Mouse (Mus musculus) testis, postnatal 14 days (tissue): ENCODE data around the gene Lmntd2.
A peak's percentile ranks its signal among the peaks of the same experiment; 100 is the strongest.
"Not testable (repeated sequence)": the region's sequence is repeated elsewhere in the genome, so short reads cannot be mapped to it uniquely, and the experiment has no call there.

Experiments used
- DNase-seq: peaks from one replicate; pipeline ENCODE4 v3.0.0; 2021; ENCODE audit warnings: low spot score

The Lmntd2 gene

DNA sequence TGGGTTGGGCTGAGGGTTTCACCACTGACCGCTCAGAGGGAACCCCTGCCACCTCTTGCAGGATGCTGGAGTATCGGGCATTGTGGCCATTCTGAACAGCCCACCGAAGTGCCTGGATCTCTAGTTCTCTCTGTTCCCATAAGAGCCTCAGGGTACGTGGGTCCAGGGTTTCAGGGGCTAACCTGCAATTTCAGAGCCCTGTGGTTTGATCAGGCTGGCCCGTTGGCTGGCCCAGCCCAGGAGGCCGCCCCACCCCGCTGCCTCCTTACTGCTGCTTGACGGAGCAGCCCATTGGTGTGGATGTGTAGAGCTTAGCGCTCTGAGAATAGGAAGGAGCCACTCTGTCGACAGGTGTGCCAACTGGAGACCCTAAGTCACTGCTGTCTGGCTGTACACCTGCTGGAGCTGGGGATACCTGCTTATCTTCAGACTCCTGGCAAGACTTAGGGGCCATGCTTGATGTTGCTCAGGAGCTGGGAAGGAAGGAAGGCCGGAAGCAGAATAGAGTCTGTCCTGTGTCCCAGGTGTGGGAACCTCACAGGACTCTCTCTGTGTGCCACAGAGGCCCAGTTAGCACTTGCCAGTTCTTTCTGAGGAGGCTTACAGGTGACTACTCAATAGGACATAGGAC is at the start of gene Lmntd2:
TSS of gene Lmntd2 (minus strand) at position 476 of the 631 bp plus-strand sequence.
- peak; percentile 6 for DNase-seq

- DNase-seq = no peak
These were observed 49.8 kb upstream of the Lmntd2 start for GRCm38 (mm10) chr7:141263640-141264039.

GRCm38 (mm10) chr7:141261480-141261879 is 47.6 kb upstream of the Lmntd2 start:
- no peak for DNase-seq

DNA sequence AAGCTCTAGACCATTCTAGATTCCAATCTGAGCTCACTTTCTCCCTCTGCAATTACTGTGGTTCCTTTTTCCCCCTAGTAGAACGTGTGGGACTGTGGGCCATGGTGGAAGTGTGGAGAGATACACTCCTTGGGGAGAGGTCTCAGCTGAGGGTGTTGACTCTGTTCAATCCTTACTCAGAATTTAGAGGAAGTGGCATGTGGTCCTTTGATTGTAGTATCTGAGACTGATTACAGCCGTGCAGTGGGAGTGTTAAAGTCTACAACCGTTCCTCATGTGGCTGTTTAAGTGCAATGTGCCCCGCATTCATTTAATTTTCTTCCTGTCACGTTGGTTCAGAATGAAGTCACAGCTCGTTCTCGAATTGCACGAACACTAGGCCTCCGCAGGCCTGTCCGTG is 42.3 kb upstream of the Lmntd2 start:
- no peak for DNase-seq

DNA sequence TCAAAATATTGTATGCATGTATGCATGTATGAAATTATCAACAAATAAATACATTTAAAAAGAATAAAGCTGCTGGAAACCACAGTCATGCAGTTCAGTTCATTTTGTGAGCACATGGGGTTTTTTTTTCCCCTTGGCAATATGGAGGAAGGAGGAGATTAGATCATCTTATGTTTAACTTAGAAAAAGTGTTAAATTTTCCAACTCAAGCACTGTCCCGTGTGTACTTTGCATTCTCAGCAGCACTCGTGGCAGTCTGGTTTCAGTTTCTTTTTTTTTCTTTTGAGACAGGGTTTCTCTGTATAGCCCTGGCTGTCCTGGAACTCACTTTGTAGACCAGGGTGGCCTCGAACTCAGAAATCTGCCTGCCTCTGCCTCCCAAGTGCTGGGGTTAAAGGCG is 36.6 kb upstream of the Lmntd2 start:
- DNase-seq = not testable (repeated sequence)

DNA sequence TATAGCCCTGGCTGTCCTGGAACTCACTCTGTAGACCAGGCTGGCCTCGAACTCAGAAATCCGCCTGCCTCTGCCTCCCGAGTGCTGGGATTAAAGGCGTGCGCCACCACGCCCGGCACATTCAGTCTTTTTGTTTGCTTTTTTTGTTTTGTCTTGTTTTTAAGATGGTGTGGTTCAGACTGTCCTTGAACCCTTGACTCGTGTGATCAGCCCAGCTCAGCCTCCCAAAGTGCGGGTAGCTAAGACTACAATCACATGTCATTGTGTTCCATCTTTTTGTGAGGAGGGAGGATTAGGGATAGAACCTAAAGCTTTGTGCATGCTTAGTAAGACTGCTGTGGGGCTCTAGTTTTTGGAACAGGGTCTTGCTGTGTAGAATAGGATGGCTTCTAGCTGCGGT is 17.7 kb upstream of the Lmntd2 start:
- no peak for DNase-seq

DNA sequence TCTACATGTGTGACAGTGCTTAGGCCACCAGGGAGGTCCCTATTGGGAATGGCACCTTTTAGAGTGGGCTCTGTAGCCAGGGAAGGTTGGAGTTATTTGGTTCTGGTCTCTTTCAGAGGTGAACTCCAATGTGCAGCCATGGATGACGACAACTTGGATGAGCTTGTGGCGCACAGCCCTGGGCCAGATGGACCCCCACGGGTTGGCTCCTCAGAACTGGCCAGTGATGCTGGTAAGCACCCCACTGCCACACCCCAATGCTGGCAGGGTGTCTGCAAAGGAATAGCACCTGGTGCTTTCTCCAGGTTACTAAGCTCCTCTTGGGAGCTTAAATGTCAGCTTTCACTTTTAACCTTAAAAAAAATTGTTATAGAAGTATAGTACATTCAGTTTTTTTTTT is 17.2 kb upstream of the Lmntd2 start:
- no peak for DNase-seq

- DNase-seq = no peak
These were observed 16.7 kb upstream of the Lmntd2 start for GRCm38 (mm10) chr7:141230570-141230969.

DNA sequence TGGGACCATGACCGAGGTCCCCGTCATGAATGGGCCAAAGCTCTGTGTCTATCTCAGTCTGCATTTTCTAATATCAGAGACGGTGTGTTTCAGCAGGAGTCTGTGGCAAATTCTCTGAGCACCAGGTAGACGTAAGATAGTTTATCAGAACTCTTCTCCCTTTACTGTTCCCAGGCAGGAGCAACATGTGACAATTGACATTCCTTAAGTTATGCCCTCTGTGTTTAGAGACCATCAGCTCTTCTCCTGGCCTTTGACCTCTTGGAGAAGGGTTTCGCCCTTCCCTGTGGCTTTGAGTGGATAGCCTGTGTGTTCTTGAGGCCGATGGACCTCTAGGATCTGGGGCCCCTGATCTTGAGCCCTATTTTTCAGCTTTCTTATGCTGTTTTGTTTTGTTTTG is 15.8 kb upstream of the Lmntd2 start:
- DNase-seq = no peak

DNA sequence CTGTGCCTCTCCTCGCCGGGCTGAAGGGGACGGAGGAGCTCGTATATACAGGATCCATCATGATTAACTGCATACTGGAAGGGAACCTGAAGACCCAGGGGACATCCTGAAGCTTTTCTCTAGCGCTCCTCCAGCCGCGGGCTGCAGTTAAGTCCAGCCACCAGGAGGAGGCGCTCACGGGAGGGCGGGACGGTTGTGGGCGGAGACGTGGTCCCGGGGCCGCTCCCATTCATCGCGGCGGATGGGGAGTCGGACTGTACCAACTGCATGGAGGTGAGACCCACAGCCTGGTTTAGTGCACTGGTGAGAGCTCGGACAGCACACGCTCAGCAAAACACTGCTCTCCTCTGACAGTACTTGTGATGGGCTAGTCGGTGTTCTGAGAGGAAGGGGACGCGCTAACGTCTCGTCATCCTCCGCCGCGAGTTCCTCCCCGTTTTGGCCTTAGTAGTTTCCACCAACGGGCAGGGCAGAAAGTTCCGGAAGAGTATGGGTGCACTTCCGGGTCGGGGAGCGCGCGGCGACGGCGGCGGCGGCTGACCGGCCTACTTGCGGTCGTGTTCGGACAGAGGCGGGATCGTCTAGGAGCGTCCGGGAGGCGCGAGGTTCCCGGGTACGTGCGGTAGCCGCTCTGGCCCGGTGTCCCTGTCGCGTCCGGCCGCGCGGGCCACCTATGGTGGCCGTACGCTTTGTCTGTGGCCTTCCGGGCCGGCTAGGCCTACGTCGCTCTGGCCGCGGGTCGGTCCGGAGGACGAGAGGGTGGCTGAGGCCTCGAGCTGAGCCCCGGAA is 14.6 kb upstream of the Lmntd2 start, which contains the start of gene Phrf1:
TSS of gene Phrf1 (plus strand) at position 506 of the 789 bp plus-strand sequence.
- peak; percentile 91 for DNase-seq

GRCm38 (mm10) chr7:141227796-141228195 is 13.9 kb upstream of the Lmntd2 start:
- DNase-seq = no peak

DNA sequence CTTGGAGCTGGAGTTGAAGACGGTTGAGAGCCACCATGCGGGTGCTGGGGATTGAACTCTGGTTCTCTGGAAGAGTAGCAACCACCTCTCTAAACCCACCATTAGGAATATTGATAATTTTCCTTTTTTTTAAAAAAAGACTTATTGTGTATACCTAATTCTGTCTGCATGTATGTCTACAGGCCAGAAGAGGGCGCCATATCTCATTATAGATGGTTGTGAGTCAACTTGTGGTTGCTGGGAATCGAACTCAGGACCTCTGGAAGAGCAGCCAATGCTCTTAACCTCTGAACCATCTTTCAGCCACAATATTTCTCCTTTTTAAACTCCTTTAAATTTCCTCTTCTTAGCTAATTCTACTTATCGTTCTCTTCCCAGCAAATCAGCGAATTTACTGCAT is 12.7 kb upstream of the Lmntd2 start:
- no peak for DNase-seq

GRCm38 (mm10) chr7:141222696-141223215 is 8.9 kb upstream of the Lmntd2 start:
- DNase-seq = no peak

- no peak for DNase-seq
These were observed 8.2 kb upstream of the Lmntd2 start for GRCm38 (mm10) chr7:141222126-141222467.

GRCm38 (mm10) chr7:141221249-141222125 is 7.6 kb upstream of the Lmntd2 start:
- peak; percentile 94 for DNase-seq

DNA sequence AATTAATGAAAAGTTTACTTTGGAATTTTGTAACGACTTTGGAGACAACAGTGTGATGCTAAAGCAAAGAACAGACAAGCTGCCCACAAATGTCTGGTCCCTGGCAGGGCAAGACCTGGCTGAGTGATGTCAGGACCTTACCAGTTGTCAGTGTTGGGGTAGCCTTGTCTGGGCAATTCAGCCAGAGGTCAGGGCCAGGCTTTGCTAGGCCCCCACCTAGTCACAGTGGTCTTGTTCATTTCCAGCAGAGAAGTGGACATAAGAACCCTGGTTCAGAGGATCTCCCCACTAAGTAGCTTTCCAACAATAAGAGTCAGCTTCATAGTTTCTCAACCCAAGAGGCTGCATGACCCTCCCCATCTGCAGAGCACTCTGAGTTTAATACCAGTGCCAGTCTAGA is 6.5 kb upstream of the Lmntd2 start:
- DNase-seq = no peak

GRCm38 (mm10) chr7:141219558-141220099 is 5.7 kb upstream of the Lmntd2 start:
- no peak for DNase-seq

- DNase-seq = peak; percentile 6
These were observed 4.8 kb upstream of the Lmntd2 start for GRCm38 (mm10) chr7:141218557-141219133.

DNA sequence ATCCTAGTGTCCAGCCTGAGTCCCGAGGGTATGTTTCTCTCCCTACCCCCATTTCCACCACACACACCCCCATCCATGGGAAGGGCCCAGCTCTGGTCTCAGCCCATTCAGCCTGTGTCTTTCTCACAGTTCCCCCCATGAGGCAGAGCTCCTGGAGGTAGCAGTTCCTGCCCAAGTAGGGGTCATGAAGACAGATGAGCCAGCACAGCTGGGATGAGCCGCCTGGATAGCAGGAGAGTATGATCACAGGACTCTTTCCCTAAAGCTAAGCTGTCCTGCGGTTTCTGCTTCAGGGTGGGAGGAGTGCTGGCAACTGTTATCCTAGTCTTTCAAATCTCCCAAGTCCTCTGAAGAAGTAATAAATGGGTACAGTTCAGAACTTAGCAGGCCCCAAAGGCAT is 4.3 kb upstream of the Lmntd2 start:
- no peak for DNase-seq

DNA sequence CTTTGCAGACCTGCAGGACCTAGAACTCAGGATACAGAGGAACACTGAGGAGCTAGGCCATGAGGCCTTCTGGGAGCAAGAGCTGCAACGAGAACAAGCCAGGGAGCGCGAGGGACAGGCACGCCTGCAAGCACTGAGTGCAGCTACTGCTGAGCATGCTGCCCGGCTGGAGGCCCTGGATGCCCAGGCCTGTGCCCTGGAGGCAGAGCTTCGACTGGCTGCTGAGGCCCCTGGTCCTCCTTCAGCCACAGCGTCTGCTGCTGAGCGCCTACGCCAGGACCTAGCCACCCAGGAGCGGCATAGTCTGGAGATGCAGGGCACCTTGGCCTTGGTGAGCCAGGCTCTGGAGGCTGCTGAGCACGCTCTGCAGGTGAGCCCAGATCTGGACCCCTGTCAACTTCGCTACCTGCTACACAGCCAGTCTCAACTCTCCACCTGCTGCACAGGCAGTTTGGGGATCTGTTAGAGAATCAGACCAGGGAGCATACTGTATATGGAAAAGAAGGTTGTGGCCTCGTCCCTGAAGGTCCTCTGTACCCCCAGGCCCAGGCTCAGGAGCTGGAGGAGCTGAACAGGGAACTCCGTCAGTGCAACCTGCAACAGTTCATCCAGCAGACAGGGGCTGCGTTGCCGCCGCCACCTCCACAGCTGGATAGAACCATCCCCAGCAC is 3.6 kb upstream of the Lmntd2 start:
- DNase-seq = peak; percentile 12

DNA sequence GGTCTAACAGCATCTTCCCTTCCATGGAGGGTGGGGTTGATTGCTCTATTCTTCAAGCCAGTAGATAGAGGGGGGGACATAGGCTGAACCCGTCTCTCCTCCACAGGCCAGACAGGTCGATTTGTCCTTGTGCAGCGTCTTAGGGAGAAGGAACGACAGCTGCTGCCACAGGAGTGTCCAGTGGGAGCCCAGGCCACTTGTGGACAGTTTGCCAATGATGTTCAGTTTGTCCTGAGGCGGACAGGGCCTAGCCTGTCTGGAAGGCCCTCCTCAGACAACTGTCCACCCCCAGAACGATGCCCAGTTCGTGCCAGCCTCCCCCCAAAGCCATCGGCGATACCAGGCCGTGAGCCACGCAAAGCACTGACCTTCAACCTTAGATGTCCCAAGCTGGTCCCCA is 3.0 kb upstream of the Lmntd2 start:
- peak; percentile 8 for DNase-seq
